Mouse (Mus musculus) heart, postnatal 0 days (tissue): ENCODE data around the gene Angptl8.

Source experiments
- CTCF ChIP-seq: IDR thresholded peaks from 2 replicates; pipeline ENCODE4 v1.5.1; 2016; ENCODE audit warnings: antibody characterized with exemption, control low read depth, low read depth
- EP300 ChIP-seq: IDR thresholded peaks from 2 replicates; pipeline ENCODE4 v1.6.1; 2016; ENCODE audit warnings: antibody characterized with exemption, low read depth

- TF ChIP-seq CTCF (no peak), EP300 (no peak)
These were observed 30.5 kb downstream of the Angptl8 start for GRCm38 (mm10) chr9:21865673-21866398.
